Comparison of ENCODE assay signal across 10 mouse cellular contexts in genomic region chr11:16904302-16905011, GRCm38 (mm10). TPM values are rescaled to one million over a fixed set of nuclear protein-coding genes. Genes with fewer than 3 reads are reported as not detected.
DNase-seq lines count a peak whose midpoint lies in the region; ATAC-seq and TF ChIP-seq lines count a peak whose summit lies in the region.
"Had no signal": no experiment of that assay in that cellular context is flagged by ENCODE, and none has a peak within 500 bp of the region (broad histone marks: within the 10 kb centered on the region; RNA-seq: fewer than 3 reads in every experiment).

No protein-coding gene starts in this region.

- no peaks in the 10 kb centered on the region for H3K27me3 ChIP-seq in forebrain, postnatal 0 days (ENCODE audit: insufficient read depth, low read length)
- H3K27me3 ChIP-seq in forebrain, embryonic 14.5 days (replicated peaks; ENCODE audit: control insufficient read depth, insufficient read depth, low read length): no peaks in the 10 kb centered on the region
- H3K27me3 ChIP-seq in midbrain, embryonic 10.5 days (ENCODE audit: low read depth, poor library complexity, severe bottlenecking): no peaks in the 10 kb centered on the region
- H3K27me3 ChIP-seq in midbrain, embryonic 16.5 days (ENCODE audit: control insufficient read depth, insufficient read depth, low read depth, low read length): no peaks in the 10 kb centered on the region
- H3K27me3 ChIP-seq: hindbrain, embryonic 15.5 days had no signal

- peak; percentile 38 for ATAC-seq in forebrain, postnatal 0 days
- no peak for ATAC-seq in forebrain, embryonic 14.5 days
- no peak for ATAC-seq in midbrain, embryonic 16.5 days

- no peak overlapping the region for H3K4me2 ChIP-seq in forebrain, postnatal 0 days (ENCODE audit: low read depth)
- H3K4me2 ChIP-seq in forebrain, embryonic 14.5 days (ENCODE audit: low read length): no peak overlapping the region
- no peak overlapping the region for H3K4me2 ChIP-seq in midbrain, embryonic 16.5 days (ENCODE audit: low read length)
- H3K4me2 ChIP-seq: hindbrain, embryonic 15.5 days had no signal

- H3K27ac ChIP-seq in forebrain, postnatal 0 days (ENCODE audit: low read depth, low read length): no peak overlapping the region
- H3K27ac ChIP-seq in forebrain, embryonic 14.5 days (ENCODE audit: low read depth, low read length): no peak overlapping the region
- no peak overlapping the region for H3K27ac ChIP-seq in midbrain, embryonic 10.5 days (replicated peaks)
- H3K27ac ChIP-seq in midbrain, embryonic 16.5 days (ENCODE audit: low read length): no peak overlapping the region
- H3K27ac ChIP-seq in gastrocnemius, adult 2 months: no peak overlapping the region; the same call in 1 of the 2 replicates
- H3K27ac ChIP-seq: hindbrain, embryonic 15.5 days had no signal

- intact Hi-C loops in heart, postnatal 36 days (cut with DNase I): no loop called here
- intact Hi-C loops in gastrocnemius, adult 2 months (cut with DNase I): no loop called here

- no peak for DNase-seq in forebrain, postnatal 0 days
- DNase-seq in forebrain, embryonic 14.5 days (ENCODE audit: low spot score): no peak
- DNase-seq in midbrain, embryonic 10.5 days (ENCODE audit: low spot score): peak; percentile 14
- peak; percentile 8 to 11 for DNase-seq in heart, postnatal 36 days
- peak; percentile 28 to 42 for DNase-seq in right cerebral cortex, postnatal 10 days (ENCODE audit: low spot score in 2 of 2)
- DNase-seq in gastrocnemius, adult 2 months: no peak
- DNase-seq in yolk sac, embryonic 10.5 days (ENCODE audit: low spot score): no peak

- no peaks in the 10 kb centered on the region for H3K4me1 ChIP-seq in forebrain, postnatal 0 days (ENCODE audit: insufficient read depth)
- H3K4me1 ChIP-seq in forebrain, embryonic 14.5 days (ENCODE audit: control insufficient read depth, insufficient read depth, low read length): no peaks in the 10 kb centered on the region
- no peaks in the 10 kb centered on the region; the same call in 1 of the 2 replicates for H3K4me1 ChIP-seq in midbrain, embryonic 10.5 days
- H3K4me1 ChIP-seq in midbrain, embryonic 16.5 days (ENCODE audit: control insufficient read depth, insufficient read depth, low read length): no peaks in the 10 kb centered on the region

- 77% methylated on average over 8 of the region's 8 CpGs for WGBS in forebrain, postnatal 0 days
- WGBS in forebrain, embryonic 14.5 days: 85% methylated on average over 8 of the region's 8 CpGs
- 78% methylated on average over 8 of the region's 8 CpGs for WGBS in midbrain, embryonic 10.5 days
- WGBS in midbrain, embryonic 16.5 days: 80% methylated on average over 8 of the region's 8 CpGs

- no peaks in the 10 kb centered on the region for H3K36me3 ChIP-seq in forebrain, postnatal 0 days (ENCODE audit: insufficient read depth)
- H3K36me3 ChIP-seq in forebrain, embryonic 14.5 days (ENCODE audit: control insufficient read depth, insufficient read depth, low read length): no peaks in the 10 kb centered on the region
- no peaks in the 10 kb centered on the region for H3K36me3 ChIP-seq in midbrain, embryonic 10.5 days
- no peaks in the 10 kb centered on the region for H3K36me3 ChIP-seq in midbrain, embryonic 16.5 days (ENCODE audit: control insufficient read depth, insufficient read depth, low read length)
- H3K36me3 ChIP-seq: hindbrain, embryonic 15.5 days had no signal

- H3K9ac ChIP-seq in forebrain, postnatal 0 days: no peak overlapping the region
- H3K9ac ChIP-seq in forebrain, embryonic 14.5 days (ENCODE audit: low read length): no peak overlapping the region
- H3K9ac ChIP-seq in midbrain, embryonic 16.5 days (ENCODE audit: low read depth, low read length): no peak overlapping the region
- H3K9ac ChIP-seq: hindbrain, embryonic 15.5 days had no signal

- no peak overlapping the region for H3K4me3 ChIP-seq in forebrain, postnatal 0 days (ENCODE audit: low read depth, low read length)
- H3K4me3 ChIP-seq in forebrain, embryonic 14.5 days (ENCODE audit: low read depth, low read length): no peak overlapping the region
- H3K4me3 ChIP-seq in midbrain, embryonic 10.5 days: no peak overlapping the region
- H3K4me3 ChIP-seq in midbrain, embryonic 16.5 days (ENCODE audit: low read depth, low read length): no peak overlapping the region
- no peak overlapping the region for H3K4me3 ChIP-seq in gastrocnemius, adult 2 months
- H3K4me3 ChIP-seq: hindbrain, embryonic 15.5 days; megakaryocyte, embryonic 14.5 days had no signal

- TF ChIP-seq CTCF in forebrain, postnatal 0 days (IDR thresholded peaks at IDR 0.05; ENCODE audit: low read depth): no peak
- TF ChIP-seq CTCF in gastrocnemius, adult 2 months (IDR thresholded peaks at IDR 0.05): no peak

- H3K9me3 ChIP-seq in forebrain, postnatal 0 days (ENCODE audit: low read length): no peaks in the 10 kb centered on the region
- H3K9me3 ChIP-seq in forebrain, embryonic 14.5 days (replicated peaks; ENCODE audit: control insufficient read depth, low read length): no peaks in the 10 kb centered on the region
- no peaks in the 10 kb centered on the region for H3K9me3 ChIP-seq in midbrain, embryonic 10.5 days (replicated peaks)
- H3K9me3 ChIP-seq in midbrain, embryonic 16.5 days (replicated peaks; ENCODE audit: control insufficient read depth, low read length, poor library complexity, severe bottlenecking): no peaks in the 10 kb centered on the region
- H3K9me3 ChIP-seq: hindbrain, embryonic 15.5 days; megakaryocyte, embryonic 14.5 days had no signal

RNA-seq across cellular contexts. Expression of gene Fbxo48, which starts 46.7 kb away (rescaled TPM):
- total RNA-seq in forebrain, postnatal 0 days (2014; rRNA removed): 1.7 and 2.1 TPM in 2 replicates
- polyA plus RNA-seq in forebrain, postnatal 0 days (2015; fragmentation: Nextera tagmentation; extraction: Ambion mirVana): 0.21 and 0.39 TPM in 2 replicates
- 0.77 and 1.6 TPM in 2 replicates for polyA plus RNA-seq in forebrain, embryonic 14.5 days (2014; fragmentation: Nextera tagmentation; extraction: Ambion mirVana)
- polyA plus RNA-seq in midbrain, embryonic 10.5 days (2016; fragmentation: Nextera tagmentation; extraction: Ambion mirVana): 2.1 and 2.4 TPM in 2 replicates
- 0.19 and 0.48 TPM in 2 replicates for polyA plus RNA-seq in midbrain, embryonic 16.5 days (2015; fragmentation: Nextera tagmentation; extraction: Ambion mirVana)
- total RNA-seq in heart, postnatal 36 days (2021): under 1 TPM; 0.16 to 0.28 TPM
- under 1 TPM in 1 of 2 experiments, not detected in 1; 0.31 TPM for total RNA-seq in gastrocnemius, adult 2 months (2021)

Comparison
In these comparisons a context has a peak if more than half of its experiments do, and no peak if none do; other contexts are left out.
1. DNase-seq: peak in midbrain, embryonic 10.5 days (single experiment), heart, postnatal 36 days (2 of 2) and right cerebral cortex, postnatal 10 days (2 of 2); none in forebrain, postnatal 0 days (single experiment), forebrain, embryonic 14.5 days (single experiment), gastrocnemius, adult 2 months (single experiment) and yolk sac, embryonic 10.5 days (single experiment).